21 mouse cellular contexts compared by ENCODE assay signal in the genomic region with DNA sequence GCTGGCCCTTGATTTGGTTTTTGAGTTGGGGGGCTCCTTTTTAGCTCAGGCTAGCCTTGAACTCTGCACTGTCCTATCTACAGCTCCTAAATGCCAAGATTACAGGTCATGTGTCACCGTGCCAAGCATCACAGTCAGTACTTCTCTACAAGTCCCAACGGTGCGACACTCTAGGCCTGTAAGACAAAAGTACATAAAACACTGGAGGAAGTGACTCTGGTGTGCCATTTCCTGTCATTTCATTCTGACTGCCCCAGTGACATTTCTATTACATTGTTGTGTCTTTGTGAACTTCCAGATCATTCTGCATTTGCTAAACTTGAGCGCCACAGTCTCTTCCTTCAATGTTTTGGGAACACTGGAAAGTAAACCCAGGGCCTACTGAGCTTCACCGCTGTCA. TPM values are rescaled to one million over a fixed set of nuclear protein-coding genes. Genes with fewer than 3 reads are reported as not detected.
A peak's percentile ranks its signal among the peaks of the same experiment; 100 is the strongest.
DNase-seq lines count a peak whose midpoint lies in the region; ATAC-seq lines count a peak whose summit lies in the region.
"Had no signal": no experiment of that assay in that cellular context is flagged by ENCODE, and none has a peak within 500 bp of the region (broad histone marks: within the 10 kb centered on the region; RNA-seq: fewer than 3 reads in every experiment).

No protein-coding gene starts in this region.

- H3K4me3 ChIP-seq in kidney, embryonic 15.5 days (replicated peaks), result no peak overlapping the region
- H3K4me3 ChIP-seq: embryonic facial prominence, embryonic 13.5 days; hindbrain, embryonic 13.5 days; midbrain, embryonic 12.5 days; myocyte had no signal

- WGBS in kidney, embryonic 15.5 days, result 73% methylated on average over 5 of the region's 5 CpGs

- no peak overlapping the region for H3K27ac ChIP-seq in kidney, embryonic 15.5 days
- H3K27ac ChIP-seq: embryonic facial prominence, embryonic 13.5 days; midbrain, embryonic 12.5 days had no signal

- H3K27me3 ChIP-seq in kidney, embryonic 15.5 days, result peaks cover 8% of the 10 kb centered on the region

- H3K9me3 ChIP-seq in kidney, embryonic 15.5 days (replicated peaks), result no peaks in the 10 kb centered on the region
- H3K9me3 ChIP-seq: embryonic facial prominence, embryonic 13.5 days; hindbrain, embryonic 13.5 days; midbrain, embryonic 12.5 days had no signal

- H3K9ac ChIP-seq in kidney, embryonic 15.5 days, result no peak overlapping the region
- H3K9ac ChIP-seq: embryonic facial prominence, embryonic 13.5 days; forebrain, postnatal 0 days; hindbrain, embryonic 13.5 days; liver, postnatal 0 days; midbrain, embryonic 12.5 days had no signal

- intact Hi-C loops in left cerebral cortex, postnatal 10 days (cut with DNase I), result no loop called here

- no peak for ATAC-seq in kidney, embryonic 15.5 days (replicated peaks; ENCODE audit: low FRiP score)
- peak; percentile 59 for ATAC-seq in activated CD4-positive, CD25-positive, alpha-beta regulatory T cell, adult 4 months
- ATAC-seq: forebrain, postnatal 0 days; intestine, postnatal 0 days; liver, postnatal 0 days had no signal

- H3K4me2 ChIP-seq in kidney, embryonic 15.5 days, result no peak overlapping the region
- H3K4me2 ChIP-seq: embryonic facial prominence, embryonic 13.5 days; hindbrain, embryonic 13.5 days; midbrain, embryonic 12.5 days had no signal

- peak; percentile 10 for DNase-seq in kidney, postnatal 14 days
- DNase-seq in CD4-positive helper T cell, adult 2 months (ENCODE audit: low read depth, low spot score), result peak; percentile 49
- peak; percentile 64 for DNase-seq in thymus, postnatal 0 days (ENCODE audit: low spot score)
- DNase-seq in left cerebral cortex, postnatal 10 days (ENCODE audit: extremely low spot score in 1 of 2, low spot score in 2 of 2), result no peak
- no peak for DNase-seq in ovary, postnatal 14 days (ENCODE audit: low spot score)
- DNase-seq in adipocyte (ENCODE audit: low spot score), result no peak
- DNase-seq: cerebellum, adult 9-10 months; forebrain, postnatal 0 days; heart, postnatal 10 days; kidney, postnatal 4 days; liver; liver, postnatal 0 days; lung, postnatal 4 days; right cerebral cortex, adult 18-20 months had no signal

- no peaks in the 10 kb centered on the region for H3K36me3 ChIP-seq in kidney, embryonic 15.5 days
- H3K36me3 ChIP-seq: embryonic facial prominence, embryonic 13.5 days; hindbrain, embryonic 13.5 days; midbrain, embryonic 12.5 days had no signal

- peaks cover 10% of the 10 kb centered on the region for H3K4me1 ChIP-seq in kidney, embryonic 15.5 days

RNA-seq across cellular contexts. Expression of gene Rftn1, which starts 4.9 kb away (rescaled TPM):
- 12.7 and 14.7 TPM in 2 replicates for polyA plus RNA-seq in kidney, embryonic 15.5 days (2015; fragmentation: Nextera tagmentation; extraction: Ambion mirVana)
- polyA plus RNA-seq in activated CD4-positive, CD25-positive, alpha-beta regulatory T cell, adult 4 months (2017; shearing (Covaris generic)), result 10 to 100 TPM; 30.9 to 31.4 TPM
- polyA plus RNA-seq in thymus, postnatal 0 days (2015; fragmentation: Nextera tagmentation; extraction: Ambion mirVana), result 66.5 and 66.6 TPM in 2 replicates
- total RNA-seq in left cerebral cortex, postnatal 10 days (2021), result 10 to 100 TPM; 12.5 to 13.2 TPM

Comparison
In these comparisons a context has a peak if more than half of its experiments do, and no peak if none do; other contexts are left out.
1. DNase-seq: peak in kidney, postnatal 14 days (single experiment), CD4-positive helper T cell, adult 2 months (single experiment) and thymus, postnatal 0 days (single experiment); none in left cerebral cortex, postnatal 10 days (0 of 2), ovary, postnatal 14 days (single experiment) and adipocyte (single experiment).